Mouse (Mus musculus) testis, postnatal 14 days (tissue): Measurements from ENCODE around the gene Sult6b2.
A peak's percentile ranks its signal among the peaks of the same experiment; 100 is the strongest.

ENCODE experiments used
- DNase-seq: peaks from one replicate; pipeline ENCODE4 v3.0.0; 2021; ENCODE audit warnings: low spot score

Sult6b2 gene

GRCm38 (mm10) chr6:142779045-142779811 is 25.1 kb downstream of the Sult6b2 start:
- DNase-seq = no peak

DNA sequence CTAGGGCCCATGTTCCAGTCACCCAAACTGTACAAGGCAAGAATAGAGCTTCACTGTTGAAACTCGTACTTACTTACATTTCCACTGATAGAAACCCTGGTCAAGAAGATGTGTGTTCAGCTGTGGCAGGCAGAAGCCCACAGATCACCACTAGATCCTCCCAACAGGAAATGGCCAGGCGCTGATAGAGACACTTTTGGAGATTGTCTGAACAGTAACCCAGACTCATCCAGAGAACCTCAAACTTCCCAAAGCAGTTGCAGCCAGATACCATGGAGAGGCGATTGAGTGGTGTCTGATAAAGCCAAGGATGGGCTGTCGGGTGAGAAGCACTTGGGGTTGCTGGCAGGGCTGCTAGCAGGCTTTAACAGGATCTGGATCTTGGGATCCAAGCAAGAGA is 27.4 kb downstream of the Sult6b2 start:
- no peak for DNase-seq

- DNase-seq = no peak
Observed at GRCm38 (mm10) chr6:142773566-142773965, 30.7 kb downstream of the Sult6b2 start.

DNA sequence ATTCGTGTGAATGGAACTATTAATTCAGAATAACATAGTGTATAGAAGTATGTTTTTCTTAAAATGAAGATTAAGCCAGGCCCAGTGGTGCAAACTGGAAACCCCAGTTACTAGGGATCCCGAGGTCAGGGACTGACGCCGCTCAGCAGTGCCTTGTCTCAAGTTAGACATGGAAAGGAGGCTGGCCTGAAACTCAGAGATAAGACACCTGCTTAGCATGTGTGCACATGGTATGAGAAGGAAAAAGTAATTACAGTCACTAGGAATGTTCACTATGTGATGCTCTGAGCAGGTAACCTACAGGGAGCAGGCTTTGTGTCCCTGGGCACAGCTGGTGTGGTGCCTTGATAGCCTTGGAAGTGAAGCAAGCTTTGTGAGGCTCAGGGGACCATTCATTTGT is 32.7 kb downstream of the Sult6b2 start:
- DNase-seq = no peak

- DNase-seq = no peak
Observed at GRCm38 (mm10) chr6:142769896-142770295, 34.4 kb downstream of the Sult6b2 start.

DNA sequence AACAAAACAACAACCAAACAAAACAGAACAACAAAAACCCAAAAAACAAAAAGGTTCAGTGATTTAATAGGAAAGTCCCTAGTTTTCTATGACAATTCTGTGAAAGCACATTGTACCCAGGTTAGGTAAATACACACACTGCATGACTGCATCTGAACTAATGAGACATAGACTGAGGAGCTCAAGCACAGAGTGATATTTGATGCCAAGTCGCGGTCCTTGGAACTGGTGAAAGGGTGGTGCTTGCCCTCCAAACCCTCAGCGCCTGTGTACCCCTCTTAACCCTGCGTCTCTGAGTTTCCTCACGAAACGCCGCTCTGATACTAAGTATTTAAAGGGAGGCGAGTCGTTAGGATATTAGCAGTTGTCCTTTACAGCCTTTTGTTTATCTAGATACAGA is 37.0 kb downstream of the Sult6b2 start:
- DNase-seq = no peak

GRCm38 (mm10) chr6:142764933-142765332 is 39.4 kb downstream of the Sult6b2 start:
- no peak for DNase-seq

- DNase-seq = no peak
Observed at GRCm38 (mm10) chr6:142759633-142760032, 44.7 kb downstream of the Sult6b2 start.

GRCm38 (mm10) chr6:142758562-142758961 is 45.7 kb downstream of the Sult6b2 start:
- no peak for DNase-seq

DNA sequence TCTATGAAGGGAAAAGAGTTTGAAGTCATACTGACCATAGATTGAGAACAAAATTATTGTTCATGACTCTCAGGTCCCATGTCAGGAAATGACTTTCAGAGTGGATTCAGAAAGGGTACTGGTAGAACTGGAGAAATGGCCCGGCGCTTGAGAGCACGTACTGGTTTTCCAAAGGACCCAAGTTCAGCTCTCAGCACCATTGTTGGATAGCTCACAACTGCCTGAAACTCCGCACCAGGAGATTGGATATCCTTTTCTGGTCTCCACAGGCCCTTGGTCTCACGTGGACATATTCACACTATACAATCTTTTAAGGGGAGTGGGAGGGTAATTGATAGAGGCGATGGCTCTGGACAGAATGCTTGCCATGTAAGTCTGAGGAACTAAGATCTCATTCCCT is 46.3 kb downstream of the Sult6b2 start:
- DNase-seq = no peak

- no peak for DNase-seq
Observed at GRCm38 (mm10) chr6:142757334-142757965, 46.9 kb downstream of the Sult6b2 start.

GRCm38 (mm10) chr6:142756507-142757333 is 47.6 kb downstream of the Sult6b2 start, which contains the start of gene Cmas:
Gene Cmas, plus strand, starts transcription at chr6:142756686.
- peak; percentile 92 for DNase-seq

DNA sequence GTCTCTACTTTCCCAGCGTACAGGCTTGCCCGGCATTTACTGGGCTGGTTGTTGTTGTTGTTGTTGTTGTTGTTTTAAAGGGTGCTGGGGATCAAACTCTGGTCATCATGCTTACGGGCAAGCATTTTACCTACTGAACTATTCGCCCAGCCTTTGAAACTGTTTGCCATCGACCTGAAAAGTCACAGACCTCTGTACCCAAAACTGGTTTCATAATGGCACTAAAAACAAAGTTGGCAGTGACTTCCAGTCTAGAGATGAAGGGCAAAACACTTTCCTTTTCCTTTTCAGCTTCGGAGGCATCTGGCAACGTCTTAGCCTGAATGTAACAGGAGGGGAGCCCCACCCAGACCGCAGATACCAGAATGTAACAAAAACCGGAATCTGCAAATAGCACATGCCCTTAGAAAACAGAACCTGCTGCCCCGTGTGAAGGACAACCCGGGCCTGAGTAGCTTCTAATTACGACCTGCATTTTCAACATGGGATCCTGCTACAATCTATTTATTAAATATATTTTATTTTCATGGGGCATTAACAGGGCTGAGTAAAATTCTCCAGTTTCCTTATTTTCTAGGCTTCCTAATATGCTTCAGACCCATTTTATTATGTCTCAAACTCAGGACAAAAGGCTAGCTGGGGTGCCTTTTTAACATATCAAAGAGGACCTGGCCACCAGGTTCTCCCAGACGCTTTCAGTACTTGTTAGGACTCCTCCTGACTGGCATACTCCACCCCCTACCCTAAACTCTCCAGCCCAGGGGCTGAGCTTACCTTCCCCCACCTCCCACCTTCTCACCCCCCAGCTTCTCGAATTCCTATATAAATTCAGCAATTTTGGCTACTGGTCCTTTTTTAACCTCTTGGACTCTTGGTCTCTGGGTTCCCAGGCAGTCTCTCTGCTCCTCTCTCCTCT is 51.7 kb downstream of the Sult6b2 start:
- DNase-seq = peak; percentile 43

DNA sequence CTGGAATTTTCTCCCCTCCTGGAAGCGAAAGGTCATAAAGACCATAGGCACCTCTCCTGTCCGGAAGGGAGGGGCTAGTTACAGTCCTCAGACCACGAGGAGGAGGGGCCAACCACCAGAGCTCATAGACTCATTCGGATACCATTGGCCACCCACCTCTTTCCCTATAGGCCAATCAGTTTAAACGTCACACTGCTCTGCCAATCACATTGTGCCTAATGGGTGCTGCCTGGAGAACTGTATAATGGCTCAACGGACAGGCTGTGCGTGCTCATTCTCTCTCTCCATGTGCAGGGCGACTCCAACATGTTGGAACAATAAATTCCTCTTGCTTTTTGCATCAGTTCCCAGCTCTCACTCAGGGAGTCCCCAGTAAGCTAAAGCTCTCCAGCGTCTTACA is 52.9 kb downstream of the Sult6b2 start:
- DNase-seq = peak; percentile 18

DNA sequence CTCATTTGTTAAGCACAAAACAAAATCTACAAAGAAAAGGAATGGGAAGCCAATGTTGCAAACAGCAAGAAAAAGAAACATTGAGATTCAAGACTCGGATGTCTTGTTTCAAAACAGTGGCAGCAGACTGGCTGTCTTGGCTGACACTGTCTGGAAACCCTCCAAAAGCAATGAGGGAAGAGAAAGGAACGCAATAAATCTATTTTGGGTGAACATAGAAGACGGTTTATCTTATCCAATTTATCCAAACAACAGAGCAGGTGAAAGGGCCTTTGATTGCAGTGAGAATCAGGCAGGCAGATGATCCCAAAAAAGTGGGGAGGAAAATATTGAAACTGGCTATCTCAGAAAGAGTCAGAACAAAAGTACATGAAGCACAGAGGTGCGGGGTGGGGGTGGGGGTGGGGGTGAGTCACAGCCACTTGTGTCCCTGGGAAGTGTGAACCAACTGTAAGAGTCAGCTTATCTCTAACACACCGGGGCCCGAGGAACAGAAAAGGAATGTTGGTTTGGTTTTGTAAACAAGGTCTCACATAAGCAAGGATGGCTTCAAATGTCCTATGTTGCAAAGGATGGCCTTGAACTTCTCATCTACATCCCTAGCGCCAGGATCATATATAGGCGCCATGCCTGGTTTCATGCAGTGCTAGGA is 56.1 kb downstream of the Sult6b2 start:
- peak; percentile 40 for DNase-seq

DNA sequence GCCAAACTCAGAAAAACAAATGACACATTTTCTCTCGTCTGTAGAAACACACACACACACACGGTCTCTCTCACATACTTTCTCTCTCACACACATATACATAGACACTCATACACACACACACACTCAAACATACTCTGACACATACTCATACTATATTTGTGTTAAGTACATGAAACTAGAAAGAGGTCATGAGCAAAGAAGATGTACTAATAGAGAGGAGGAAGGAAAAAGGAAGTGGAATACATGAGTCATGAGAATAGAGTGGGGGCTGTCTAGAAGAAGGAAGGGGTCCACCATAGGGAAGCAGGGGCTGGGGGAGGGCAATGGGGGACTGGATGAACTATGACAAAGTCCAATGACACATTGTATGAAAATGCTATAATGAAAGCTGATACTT is 57.1 kb downstream of the Sult6b2 start:
- no peak for DNase-seq

GRCm38 (mm10) chr6:142746765-142747164 is 57.5 kb downstream of the Sult6b2 start:
- DNase-seq = no peak

- no peak for DNase-seq
Observed at GRCm38 (mm10) chr6:142745484-142745883, 58.8 kb downstream of the Sult6b2 start.

- DNase-seq = no peak
Observed at GRCm38 (mm10) chr6:142743193-142743592, 61.1 kb downstream of the Sult6b2 start.

GRCm38 (mm10) chr6:142741763-142742162 is 62.5 kb downstream of the Sult6b2 start:
- no peak for DNase-seq

DNA sequence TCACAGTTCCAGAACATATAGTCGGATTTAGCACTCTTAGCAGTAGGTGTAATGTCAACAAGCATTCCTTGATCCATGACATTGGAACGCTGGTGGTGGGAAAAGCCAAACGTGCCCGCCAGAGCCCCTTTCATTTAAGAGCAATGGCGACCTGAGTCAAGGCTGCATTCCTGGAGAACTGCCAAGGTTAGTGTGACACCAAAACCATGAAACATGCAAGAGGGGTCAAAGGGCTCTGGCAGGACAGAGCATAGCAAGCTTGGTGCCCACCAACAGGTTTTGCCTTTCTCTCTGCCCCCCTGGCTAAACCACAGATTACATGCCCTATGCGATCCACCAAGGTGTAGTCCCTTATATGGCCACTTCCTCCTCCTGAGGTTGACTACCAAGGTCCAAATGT is 65.7 kb downstream of the Sult6b2 start:
- no peak for DNase-seq
